Mouse (Mus musculus): ENCODE measurements around the gene Wipi2. TPM values are rescaled to one million over a fixed set of nuclear protein-coding genes. Genes with fewer than 3 reads are reported as not detected.

Gene Wipi2
- polyA plus RNA-seq, 1 experiment from 2014 or later: 41.1 TPM

GRCm38 (mm10) chr5:142637823-142638222 is 10.3 kb downstream of the Wipi2 start:
- Histone ChIP-seq H3K9me3 (replicated peaks) (no peaks in the 10 kb centered on the region), H3K9ac (replicated peaks) (no peak overlapping the region), H3K27me3 (replicated peaks) (no peaks in the 10 kb centered on the region), H3K36me3 (peaks cover 46% of the 10 kb centered on the region), H3K4me2 (no peak overlapping the region), H3K4me1 (no peaks in the 10 kb centered on the region), H3K4me3 (replicated peaks) (no peak overlapping the region), H3K27ac (replicated peaks) (no peak overlapping the region)
- ATAC-seq (ENCODE audit: low FRiP score): no peak
- WGBS: 93% methylated on average over 5 of the region's 5 CpGs

- Histone ChIP-seq H3K36me3 (peaks cover 43% of the 10 kb centered on the region), H3K9me3 (replicated peaks) (peaks cover 4% of the 10 kb centered on the region; the same call in 1 of the 2 replicates), H3K4me3 (replicated peaks) (no peak overlapping the region), H3K9ac (replicated peaks) (no peak overlapping the region), H3K4me2 (no peak overlapping the region), H3K4me1 (no peaks in the 10 kb centered on the region), H3K27ac (replicated peaks) (no peak overlapping the region), H3K27me3 (replicated peaks) (no peaks in the 10 kb centered on the region)
- 86% methylated on average over 5 of the region's 5 CpGs for WGBS
- ATAC-seq (ENCODE audit: low FRiP score): no peak
Observed at GRCm38 (mm10) chr5:142640088-142640487, 12.6 kb downstream of the Wipi2 start.

- Histone ChIP-seq H3K27ac (replicated peaks) (no peak overlapping the region), H3K36me3 (peaks cover 40% of the 10 kb centered on the region), H3K9ac (replicated peaks) (no peak overlapping the region), H3K27me3 (replicated peaks) (no peaks in the 10 kb centered on the region), H3K4me3 (replicated peaks) (no peak overlapping the region), H3K4me1 (no peaks in the 10 kb centered on the region), H3K4me2 (no peak overlapping the region), H3K9me3 (replicated peaks) (peaks cover 5% of the 10 kb centered on the region; the same call in 1 of the 2 replicates)
- 77% methylated on average over 6 of the region's 6 CpGs for WGBS
- ATAC-seq (ENCODE audit: low FRiP score): no peak
Observed at GRCm38 (mm10) chr5:142641331-142642051, 14.0 kb downstream of the Wipi2 start.

- no peak for ATAC-seq (ENCODE audit: low FRiP score)
- Histone ChIP-seq H3K36me3 (peaks cover 13% of the 10 kb centered on the region), H3K27ac (replicated peaks) (peak overlapping the region; percentile 54; the same call in 1 of the 2 replicates)
Observed at GRCm38 (mm10) chr5:142648162-142648561, 20.7 kb downstream of the Wipi2 start.

GRCm38 (mm10) chr5:142649460-142650050 is 22.1 kb downstream of the Wipi2 start:
- Histone ChIP-seq H3K9ac (replicated peaks) (no peak overlapping the region), H3K4me2 (no peak overlapping the region), H3K9me3 (replicated peaks) (peaks cover 5% of the 10 kb centered on the region; the same call in 1 of the 2 replicates), H3K4me3 (replicated peaks) (no peak overlapping the region), H3K36me3 (peaks cover 7% of the 10 kb centered on the region; the same call in 1 of the 2 replicates), H3K4me1 (peaks cover 17% of the 10 kb centered on the region), H3K27ac (replicated peaks) (no peak overlapping the region), H3K27me3 (replicated peaks) (no peaks in the 10 kb centered on the region)
- WGBS: 93% methylated on average over 4 of the region's 4 CpGs
- ATAC-seq (ENCODE audit: low FRiP score): no peak

More at GRCm38 (mm10) chr5:142648162-142648561, 20.7 kb downstream of the Wipi2 start:
- Histone ChIP-seq H3K9me3 (replicated peaks) (peaks cover 5% of the 10 kb centered on the region; the same call in 1 of the 2 replicates), H3K4me1 (peaks cover 17% of the 10 kb centered on the region), H3K4me2 (no peak overlapping the region), H3K9ac (replicated peaks) (no peak overlapping the region), H3K27me3 (replicated peaks) (no peaks in the 10 kb centered on the region), H3K4me3 (replicated peaks) (no peak overlapping the region)
- 67% methylated on average over 7 of the region's 7 CpGs for WGBS

GRCm38 (mm10) chr5:142650390-142650789 is 22.9 kb downstream of the Wipi2 start:
- peaks cover 4% of the 10 kb centered on the region; the same call in 1 of the 2 replicates for H3K36me3 ChIP-seq
- no peak overlapping the region for H3K9ac ChIP-seq (replicated peaks)
- peaks cover 17% of the 10 kb centered on the region for H3K4me1 ChIP-seq
- H3K9me3 ChIP-seq (replicated peaks): no peaks in the 10 kb centered on the region
- no peaks in the 10 kb centered on the region for H3K27me3 ChIP-seq (replicated peaks)
- WGBS: 41% methylated on average over 3 of the region's 3 CpGs
- H3K4me3 ChIP-seq (replicated peaks): no peak overlapping the region
- peak overlapping the region; percentile 14; the same call in 1 of the 2 replicates for H3K27ac ChIP-seq (replicated peaks)
- no peak overlapping the region for H3K4me2 ChIP-seq
- ATAC-seq (ENCODE audit: low FRiP score): no peak

- no peak for ATAC-seq (ENCODE audit: low FRiP score)
- peaks cover 17% of the 10 kb centered on the region for H3K4me1 ChIP-seq
- no peaks in the 10 kb centered on the region for H3K27me3 ChIP-seq (replicated peaks)
- no peak overlapping the region for H3K4me2 ChIP-seq
- H3K9me3 ChIP-seq (replicated peaks): no peaks in the 10 kb centered on the region
- H3K4me3 ChIP-seq (replicated peaks): no peak overlapping the region
- no peak overlapping the region for H3K9ac ChIP-seq (replicated peaks)
- H3K36me3 ChIP-seq: peaks cover 8% of the 10 kb centered on the region
- WGBS: 67% methylated on average over 6 of the region's 6 CpGs
- H3K27ac ChIP-seq (replicated peaks): peak overlapping the region; percentile 14
Observed at GRCm38 (mm10) chr5:142650794-142651497, 23.4 kb downstream of the Wipi2 start.

- Histone ChIP-seq H3K36me3 (peaks cover 21% of the 10 kb centered on the region), H3K4me3 (replicated peaks) (no peak overlapping the region), H3K9ac (replicated peaks) (no peak overlapping the region), H3K27me3 (replicated peaks) (no peaks in the 10 kb centered on the region), H3K4me2 (no peak overlapping the region), H3K27ac (replicated peaks) (no peak overlapping the region; the same call in 1 of the 2 replicates), H3K4me1 (peaks cover 17% of the 10 kb centered on the region), H3K9me3 (replicated peaks) (no peaks in the 10 kb centered on the region)
- WGBS: 57% methylated on average over 4 of the region's 4 CpGs
- no peak for ATAC-seq (ENCODE audit: low FRiP score)
Observed at GRCm38 (mm10) chr5:142652266-142652665, 24.8 kb downstream of the Wipi2 start.

- no peaks in the 10 kb centered on the region for H3K27me3 ChIP-seq (replicated peaks)
- 72% methylated on average over 7 of the region's 7 CpGs for WGBS
- peaks cover 94% of the 10 kb centered on the region for H3K36me3 ChIP-seq
- no peak overlapping the region for H3K4me2 ChIP-seq
- H3K4me1 ChIP-seq: no peaks in the 10 kb centered on the region
- H3K27ac ChIP-seq (replicated peaks): no peak overlapping the region
- ATAC-seq (ENCODE audit: low FRiP score): no peak
- no peaks in the 10 kb centered on the region for H3K9me3 ChIP-seq (replicated peaks)
- no peak overlapping the region for H3K4me3 ChIP-seq (replicated peaks)
- no peak overlapping the region for H3K9ac ChIP-seq (replicated peaks)
Observed at GRCm38 (mm10) chr5:142660656-142661434, 33.3 kb downstream of the Wipi2 start.

GRCm38 (mm10) chr5:142667921-142668320 is 40.4 kb downstream of the Wipi2 start:
- H3K9me3 ChIP-seq (replicated peaks): no peaks in the 10 kb centered on the region
- peaks cover under 1% of the 10 kb centered on the region for H3K4me1 ChIP-seq
- no peak overlapping the region for H3K4me3 ChIP-seq (replicated peaks)
- ATAC-seq (ENCODE audit: low FRiP score): no peak
- no peaks in the 10 kb centered on the region for H3K27me3 ChIP-seq (replicated peaks)
- H3K9ac ChIP-seq (replicated peaks): no peak overlapping the region
- H3K27ac ChIP-seq (replicated peaks): no peak overlapping the region
- H3K36me3 ChIP-seq: peaks cover 73% of the 10 kb centered on the region
- 34% methylated on average over 3 of the region's 3 CpGs for WGBS
- no peak overlapping the region for H3K4me2 ChIP-seq
